Mouse (Mus musculus): ENCODE measurements around the gene Col18a1. TPM values are rescaled to one million over a fixed set of nuclear protein-coding genes. Genes with fewer than 3 reads are reported as not detected.

Col18a1 gene
- total and polyA plus RNA-seq, 3 experiments, result 26.7 to 78.8 (median 40.0) TPM

- DNase-seq, result no peak
Measured at GRCm38 (mm10) chr10:77016499-77016898, 149.8 kb downstream of the Col18a1 start.

DNA sequence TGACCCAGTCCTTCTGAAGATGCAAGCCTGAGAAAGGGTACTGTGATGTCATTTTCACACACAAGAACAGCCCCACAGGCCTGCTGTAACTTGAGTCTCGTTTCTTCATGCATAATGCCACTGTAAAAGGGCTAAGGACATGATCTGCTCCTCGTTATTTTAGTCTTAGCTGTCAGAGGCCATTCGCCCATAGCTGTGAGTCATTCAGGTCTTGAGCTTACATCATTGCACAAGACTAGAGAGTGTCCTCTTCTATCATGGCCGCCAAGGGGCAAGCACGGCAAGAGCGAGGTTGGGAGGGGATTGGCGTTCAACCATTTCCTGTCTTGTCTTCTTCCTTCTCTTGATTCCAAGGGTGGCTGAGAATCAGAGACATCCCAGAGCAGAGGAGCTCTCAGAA lies 150.3 kb downstream of the Col18a1 start:
- DNase-seq, result no peak

- DNase-seq, result no peak
Measured at GRCm38 (mm10) chr10:77011681-77012080, 154.7 kb downstream of the Col18a1 start.

DNA sequence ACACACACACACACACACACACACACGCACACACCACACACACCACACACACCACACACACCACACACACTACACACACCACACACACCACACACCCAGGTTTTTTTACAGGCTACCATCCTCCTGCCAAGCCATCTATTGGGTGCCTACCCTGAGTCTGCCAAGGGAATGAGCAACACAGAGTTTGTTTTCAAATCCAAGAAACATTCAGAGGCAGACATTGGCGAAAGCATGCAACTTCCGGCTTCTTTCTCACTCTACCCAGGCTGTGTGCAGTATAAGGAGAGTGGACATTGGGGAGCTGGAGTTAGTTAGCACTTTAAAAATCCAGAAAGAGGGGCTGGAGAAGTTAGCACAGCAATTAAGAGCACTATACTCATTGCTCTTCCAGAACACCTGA lies 157.7 kb downstream of the Col18a1 start:
- no peak for DNase-seq

- DNase-seq, result peak; percentile 74
Measured at GRCm38 (mm10) chr10:77008109-77008561, 158.2 kb downstream of the Col18a1 start.

- DNase-seq, result peak; percentile 47
Measured at GRCm38 (mm10) chr10:77007433-77008108, 158.8 kb downstream of the Col18a1 start.

DNA sequence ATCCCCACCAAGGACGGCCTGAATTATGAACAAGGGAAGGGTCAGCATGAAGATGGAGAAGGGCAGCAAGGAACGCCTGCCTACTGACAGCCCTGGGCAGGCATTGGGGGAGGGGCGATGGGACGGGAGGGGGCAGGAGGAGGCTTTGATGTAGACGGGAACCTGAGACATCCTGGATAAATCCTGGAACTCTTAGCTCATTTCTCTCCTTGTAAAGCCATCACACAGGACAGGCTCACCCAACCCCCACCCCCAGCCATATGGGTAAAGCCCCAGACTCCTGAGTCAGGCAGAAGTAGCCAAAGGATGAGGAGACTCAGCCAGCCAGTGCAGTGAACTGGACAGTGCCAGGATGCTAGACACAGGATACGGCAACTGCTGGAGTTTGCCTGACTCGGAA lies 161.4 kb downstream of the Col18a1 start:
- no peak for DNase-seq

Other genes with a start within 250 kb of the Col18a1 start
- gene Pcbp3, start 204.7 kb downstream of the Col18a1 start, total RNA-seq (2021), result 10 to 100 TPM; 30.2 to 40.3 TPM
- 22.9 and 25.6 TPM in 2 replicates for gene Pcbp3, start 204.7 kb downstream of the Col18a1 start, polyA plus RNA-seq (2012; rRNA removed)
- gene Slc19a1, start 134.3 kb downstream of the Col18a1 start, total RNA-seq (2021), result 10 to 100 TPM; 17.4 to 24.1 TPM
- 103 and 105 TPM in 2 replicates for gene Slc19a1, start 134.3 kb downstream of the Col18a1 start, polyA plus RNA-seq (2012; rRNA removed)
- gene Pofut2, start 92.7 kb upstream of the Col18a1 start, total RNA-seq (2021), result 10 to 100 TPM; 73.0 to 87.9 TPM
- gene Pofut2, start 92.7 kb upstream of the Col18a1 start, polyA plus RNA-seq (2012; rRNA removed), result 107 and 117 TPM in 2 replicates

All from adrenal gland, adult 2 months (tissue).